Mouse (Mus musculus) testis, adult 2 months (tissue): Measurements from ENCODE around the gene Dtnb.

ENCODE experiments used
- CTCF ChIP-seq: fragments of 200-500 bp; IDR thresholded peaks from 2 replicates; pipeline ENCODE4 v1.5.1; 2012; ENCODE audit warnings: low read depth, mild to moderate bottlenecking, inconsistent platforms, low read length, moderate library complexity; ENCODE audit not compliant: control insufficient read depth, insufficient read depth, insufficient replicate concordance
- POLR2A ChIP-seq: fragments of 200-500 bp; IDR thresholded peaks from 2 replicates; pipeline ENCODE4 v1.6.1; 2012; ENCODE audit warnings: low read depth, mild to moderate bottlenecking, inconsistent platforms, low read length, moderate library complexity; ENCODE audit not compliant: control insufficient read depth

DNA sequence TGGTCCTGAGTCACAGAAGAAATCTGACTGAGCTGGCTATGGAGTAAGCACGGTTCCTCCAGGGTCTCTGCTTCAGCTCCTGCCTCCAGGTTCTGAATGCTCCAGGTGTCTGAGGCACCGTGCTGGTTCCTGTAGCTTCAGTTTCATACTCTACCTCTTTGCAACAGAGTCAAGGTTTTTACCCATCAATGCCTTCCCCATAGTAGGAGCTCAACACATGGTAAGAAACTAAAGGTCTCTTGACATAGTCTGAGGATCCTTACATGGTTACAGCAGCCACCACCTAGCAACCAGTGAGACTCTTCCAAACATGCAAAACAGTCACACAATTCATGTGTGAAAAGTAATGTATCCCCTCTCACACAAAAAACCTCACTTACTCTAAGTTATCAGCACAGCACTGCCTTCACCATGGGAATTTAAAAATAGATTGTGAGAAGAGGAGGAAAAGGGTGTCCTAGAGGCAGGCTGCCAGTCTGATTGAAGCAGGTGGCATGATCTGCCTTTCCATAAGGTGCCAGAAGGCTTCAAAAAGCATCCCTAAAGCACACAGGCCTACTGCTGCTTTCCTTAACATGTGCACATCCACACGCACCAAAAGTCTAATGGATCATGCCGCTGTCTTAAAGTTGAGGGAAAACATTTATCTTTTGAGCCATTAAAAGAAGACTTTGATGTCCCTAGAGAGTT, 1.3 kb upstream of the Dtnb start:
- TF ChIP-seq POLR2A = no peak
- no peak for TF ChIP-seq CTCF
